Mouse (Mus musculus) limb, embryonic 12.5 days (tissue): ENCODE measurements at regions not wholly inside any gene's neighbourhood (a gene's known extent, or its start where the extent isn't known, plus 50 kb on each side); places are given as distances from the start of the nearest gene placed in this dataset.

Source experiments
- ATAC-seq: fragments of 200-750 bp; cut with Nextera tagmentation; 2 replicates; pipeline ENCODE4 v1.8.0; 2017; ENCODE audit warnings: low read depth, moderate TSS enrichment; ENCODE audit not compliant: insufficient number of reproducible peaks, insufficient read depth, low FRiP score, low TSS enrichment
- H3K27ac ChIP-seq: fragments of 300-500 bp; sonication (generic); 2 replicates; pipeline ENCODE4 v1.5.1; 2016; ENCODE audit warnings: mild to moderate bottlenecking, moderate library complexity
- H3K27me3 ChIP-seq: fragments of 300-500 bp; sonication (generic); 2 replicates; pipeline ENCODE4 v1.6.1; 2016; ENCODE audit warnings: mild to moderate bottlenecking, moderate library complexity
- H3K36me3 ChIP-seq: fragments of 300-500 bp; sonication (generic); 2 replicates; pipeline ENCODE4 v1.6.1; 2016; ENCODE audit warnings: mild to moderate bottlenecking, moderate library complexity
- H3K4me1 ChIP-seq: fragments of 300-500 bp; sonication (generic); replicated peaks from 2 replicates; pipeline ENCODE4 v1.6.1; 2016
- H3K4me2 ChIP-seq: fragments of 300-500 bp; sonication (generic); 2 replicates; pipeline ENCODE4 v1.6.1; 2016; ENCODE audit warnings: mild to moderate bottlenecking, moderate library complexity
- H3K4me3 ChIP-seq: fragments of 300-500 bp; sonication (generic); replicated peaks from 2 replicates; pipeline ENCODE4 v1.5.1; 2016; ENCODE audit warnings: mild to moderate bottlenecking
- H3K9ac ChIP-seq: fragments of 300-500 bp; sonication (generic); replicated peaks from 2 replicates; pipeline ENCODE4 v1.6.1; 2016; ENCODE audit warnings: mild to moderate bottlenecking, moderate library complexity
- H3K9me3 ChIP-seq: fragments of 300-500 bp; sonication (generic); 2 replicates; pipeline ENCODE4 v1.6.1; 2016; ENCODE audit warnings: mild to moderate bottlenecking, moderate library complexity
- WGBS: fragments of 180-500 bp; shearing (Covaris S2); methylation state at CpG from one replicate; pipeline ENCODE4 v1.1.7; 2016; 5-methylcytosine and 5-hydroxymethylcytosine counted together

DNA sequence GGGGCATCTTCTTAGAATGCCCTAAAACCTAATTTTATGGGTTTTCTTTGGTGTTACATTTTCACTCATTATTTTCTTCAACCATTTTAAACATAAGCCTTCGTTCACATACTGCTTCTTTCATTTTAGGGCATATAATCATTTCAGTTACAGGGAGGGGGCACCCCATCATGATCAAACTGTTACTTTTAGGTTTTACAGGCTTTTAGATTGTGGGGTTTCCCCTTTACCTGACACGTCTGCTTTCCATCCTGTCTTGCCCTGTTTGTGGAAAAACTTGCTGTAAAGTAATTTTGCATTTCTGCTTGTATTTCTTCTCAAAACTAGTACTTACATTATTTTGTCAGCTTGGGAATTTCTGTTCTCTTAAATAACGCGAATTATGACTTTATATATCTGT, 310.9 kb upstream of the Ptger4 start:
- WGBS: 74% methylated on average over 4 of the region's 4 CpGs
- no peak for ATAC-seq
- H3K27me3 ChIP-seq: no peaks in the 10 kb centered on the region
- H3K36me3 ChIP-seq: no peaks in the 10 kb centered on the region
- H3K9ac ChIP-seq: no peak overlapping the region
- no peak overlapping the region for H3K4me3 ChIP-seq
- no peak overlapping the region for H3K27ac ChIP-seq
- H3K9me3 ChIP-seq: no peaks in the 10 kb centered on the region
- H3K4me2 ChIP-seq: no peak overlapping the region
- no peaks in the 10 kb centered on the region for H3K4me1 ChIP-seq

DNA sequence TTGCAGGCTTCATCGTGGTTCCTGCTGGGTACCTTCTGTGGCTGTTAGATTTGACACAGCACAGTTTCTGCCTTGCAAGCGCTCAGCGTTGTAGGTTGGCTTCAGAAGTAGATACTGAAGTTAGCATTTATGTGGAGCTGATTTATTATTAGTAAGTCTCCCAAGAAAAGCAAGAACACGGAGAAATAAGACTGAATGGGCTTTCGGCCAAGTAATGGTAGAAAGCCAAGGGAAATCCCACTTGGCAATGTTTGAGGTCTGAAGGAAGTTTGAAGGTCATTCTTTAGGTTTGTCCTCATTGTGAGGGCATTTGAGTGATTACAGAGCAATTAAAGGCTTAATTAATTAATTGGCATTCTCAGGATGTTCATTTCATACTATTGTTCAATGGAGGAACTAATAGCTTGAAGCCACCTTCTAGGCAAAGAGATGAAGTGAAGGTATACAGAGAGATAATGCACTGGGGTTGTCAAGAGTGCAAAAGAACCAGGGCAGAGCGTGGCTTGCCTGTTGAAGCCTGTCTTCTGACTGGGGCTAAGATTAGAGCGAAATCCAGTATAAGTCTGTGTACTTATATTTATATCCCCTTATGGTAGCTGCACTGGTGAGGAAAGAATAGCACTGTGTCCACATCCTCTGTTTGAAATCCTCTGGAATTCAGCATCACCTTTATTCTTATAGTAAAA, 311.5 kb upstream of the Ptger4 start:
- Histone ChIP-seq H3K27ac (no peak overlapping the region), H3K4me1 (no peaks in the 10 kb centered on the region), H3K4me2 (no peak overlapping the region), H3K36me3 (no peaks in the 10 kb centered on the region), H3K9me3 (no peaks in the 10 kb centered on the region), H3K4me3 (no peak overlapping the region), H3K9ac (no peak overlapping the region), H3K27me3 (no peaks in the 10 kb centered on the region)
- 74% methylated on average over 7 of the region's 7 CpGs for WGBS
- no peak for ATAC-seq

DNA sequence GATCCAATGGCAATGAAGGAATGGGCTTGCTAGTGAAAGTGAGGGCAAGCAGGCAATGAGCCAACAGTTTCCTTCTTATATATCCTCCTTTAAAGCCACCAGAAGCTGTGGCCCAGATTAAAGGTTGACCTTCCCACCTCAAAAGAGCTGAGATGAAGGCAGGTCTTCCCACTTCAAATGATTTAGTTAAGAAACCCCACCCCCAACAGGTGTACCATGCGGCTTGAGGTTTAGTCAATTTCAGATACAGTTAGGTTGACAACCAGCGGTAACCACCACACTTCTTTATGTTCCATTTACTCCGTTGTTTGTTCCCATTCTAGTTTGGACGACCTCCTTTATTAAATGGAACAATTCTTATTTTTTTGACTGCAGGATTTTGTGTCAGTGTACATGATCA, 317.8 kb upstream of the Ptger4 start:
- Histone ChIP-seq H3K4me3 (no peak overlapping the region), H3K9ac (no peak overlapping the region), H3K4me2 (no peak overlapping the region), H3K4me1 (no peaks in the 10 kb centered on the region), H3K9me3 (no peaks in the 10 kb centered on the region), H3K27ac (no peak overlapping the region), H3K27me3 (no peaks in the 10 kb centered on the region), H3K36me3 (no peaks in the 10 kb centered on the region)
- ATAC-seq: no peak
- WGBS: 92% methylated on average over 4 of the region's 4 CpGs

DNA sequence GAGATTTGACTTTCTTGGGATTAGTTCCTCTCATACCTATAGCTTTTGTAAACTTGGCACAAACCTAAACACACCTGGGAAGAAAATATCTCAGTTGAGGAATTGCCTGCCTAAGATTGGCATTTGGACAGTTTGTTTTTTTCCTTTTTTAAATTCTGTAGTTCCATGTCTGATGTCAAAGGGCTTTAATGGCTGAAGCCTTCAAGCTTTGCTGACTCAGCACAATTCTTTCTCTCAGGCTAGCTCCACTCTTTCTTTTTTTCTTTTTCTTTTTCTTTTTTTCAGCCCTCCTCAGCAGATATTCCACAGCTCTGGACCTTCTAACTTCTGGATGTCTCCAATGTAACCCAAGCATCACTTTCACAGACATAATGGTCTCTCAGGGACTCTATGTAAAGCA, 330.4 kb upstream of the Ptger4 start:
- no peaks in the 10 kb centered on the region for H3K27me3 ChIP-seq
- no peaks in the 10 kb centered on the region for H3K9me3 ChIP-seq
- H3K9ac ChIP-seq: no peak overlapping the region
- H3K4me3 ChIP-seq: no peak overlapping the region
- no peak overlapping the region for H3K4me2 ChIP-seq
- no peaks in the 10 kb centered on the region for H3K4me1 ChIP-seq
- no peaks in the 10 kb centered on the region for H3K36me3 ChIP-seq
- no peak overlapping the region for H3K27ac ChIP-seq
- no peak for ATAC-seq

DNA sequence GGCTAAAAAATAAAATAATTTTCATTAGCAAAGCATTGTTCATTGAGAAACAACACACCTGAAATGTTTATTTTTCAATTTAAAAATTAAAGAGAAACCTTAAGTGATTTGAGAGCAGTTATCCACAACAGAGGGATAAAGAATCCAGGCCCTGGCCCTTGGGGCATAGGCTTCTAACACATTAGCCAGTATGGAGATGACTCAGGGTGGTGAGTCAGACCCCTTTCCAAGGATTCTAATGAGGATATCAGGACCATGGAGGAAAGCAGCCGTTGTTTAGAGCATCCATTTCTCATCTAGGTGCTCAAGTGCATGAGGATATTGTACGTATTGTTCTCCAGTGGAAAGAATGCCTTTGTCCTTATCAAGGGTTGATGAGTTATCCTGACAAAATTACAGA, 335.6 kb upstream of the Ptger4 start:
- no peak overlapping the region for H3K27ac ChIP-seq
- no peaks in the 10 kb centered on the region for H3K36me3 ChIP-seq
- H3K4me2 ChIP-seq: no peak overlapping the region
- H3K4me1 ChIP-seq: no peaks in the 10 kb centered on the region
- no peaks in the 10 kb centered on the region for H3K9me3 ChIP-seq
- no peak overlapping the region for H3K4me3 ChIP-seq
- no peak overlapping the region for H3K9ac ChIP-seq
- no peak for ATAC-seq
- WGBS: 90% methylated on average over 2 of the region's 2 CpGs
- H3K27me3 ChIP-seq: no peaks in the 10 kb centered on the region

DNA sequence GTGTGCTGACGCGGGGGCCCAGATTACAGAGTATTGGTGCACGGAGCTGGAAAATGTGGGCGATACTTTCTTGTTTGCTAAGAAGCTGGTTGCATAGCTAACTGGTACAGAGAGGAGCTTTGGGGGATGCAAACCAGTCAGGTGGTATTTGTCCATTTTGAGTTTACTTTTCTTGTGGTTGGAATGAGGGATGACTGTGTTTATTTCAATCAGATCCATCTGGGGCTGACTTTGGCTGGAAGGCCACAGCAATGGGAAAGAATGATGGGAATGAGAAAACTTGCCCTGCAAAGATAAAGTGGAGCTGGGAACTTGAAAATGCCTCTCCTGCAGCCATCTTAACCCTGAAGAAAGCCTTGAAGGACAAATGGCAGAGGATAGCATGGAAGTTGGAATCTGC, 336.4 kb upstream of the Ptger4 start:
- no peak for ATAC-seq
- H3K4me2 ChIP-seq: no peak overlapping the region
- no peak overlapping the region for H3K27ac ChIP-seq
- H3K4me1 ChIP-seq: no peaks in the 10 kb centered on the region
- H3K4me3 ChIP-seq: no peak overlapping the region
- H3K9ac ChIP-seq: no peak overlapping the region
- no peaks in the 10 kb centered on the region for H3K27me3 ChIP-seq
- H3K36me3 ChIP-seq: no peaks in the 10 kb centered on the region
- 95% methylated on average over 4 of the region's 4 CpGs for WGBS
- H3K9me3 ChIP-seq: no peaks in the 10 kb centered on the region

DNA sequence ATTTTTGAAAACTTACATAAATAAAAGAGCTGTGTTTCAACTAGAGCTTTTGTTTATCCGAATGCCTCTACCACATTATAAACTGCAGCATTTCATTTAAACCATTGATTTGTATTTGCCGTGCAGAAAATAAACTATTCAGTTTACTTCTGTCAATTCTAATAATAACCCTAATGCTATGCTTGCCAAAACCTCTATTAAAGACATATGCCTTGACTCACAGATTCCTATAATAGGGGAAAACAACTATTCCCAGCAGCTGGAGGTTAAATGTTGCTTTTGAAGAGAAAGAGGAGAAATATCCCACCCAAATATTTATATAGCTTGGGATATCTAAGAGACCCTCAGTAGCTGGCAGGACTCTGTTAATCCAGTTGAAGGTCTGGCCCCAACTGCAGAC, 340.4 kb upstream of the Ptger4 start:
- no peak overlapping the region for H3K4me3 ChIP-seq
- H3K27me3 ChIP-seq: no peaks in the 10 kb centered on the region
- ATAC-seq: no peak
- 87% methylated on average over 2 of the region's 2 CpGs for WGBS
- H3K4me2 ChIP-seq: no peak overlapping the region
- no peaks in the 10 kb centered on the region for H3K9me3 ChIP-seq
- H3K36me3 ChIP-seq: no peaks in the 10 kb centered on the region
- H3K27ac ChIP-seq: no peak overlapping the region
- no peaks in the 10 kb centered on the region for H3K4me1 ChIP-seq
- H3K9ac ChIP-seq: no peak overlapping the region

DNA sequence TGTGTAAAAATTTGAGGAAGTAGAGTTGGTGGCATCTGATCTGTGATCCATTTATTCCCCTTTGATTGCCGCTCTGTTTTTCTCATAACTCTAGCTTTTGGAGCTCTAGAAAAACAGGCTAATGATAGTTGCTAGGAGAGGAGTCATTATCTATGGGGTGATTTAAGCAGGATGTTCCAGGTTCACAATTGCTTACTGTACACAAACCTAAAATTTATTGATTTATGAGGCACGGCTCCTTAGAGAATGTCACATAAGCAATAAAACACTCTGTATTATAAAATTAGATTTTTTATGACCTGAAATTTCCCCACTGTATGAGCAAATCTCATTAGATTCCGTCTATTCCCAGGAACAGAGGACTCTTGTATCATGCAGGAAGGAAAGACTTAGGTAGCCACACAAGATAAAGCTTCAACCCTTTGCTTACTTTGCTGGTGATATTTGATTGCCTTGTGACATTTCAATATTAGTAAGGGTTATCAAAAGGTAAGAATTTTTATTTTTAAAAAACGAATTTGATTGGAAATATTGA, 360.8 kb upstream of the Ptger4 start:
- no peaks in the 10 kb centered on the region for H3K27me3 ChIP-seq
- H3K4me1 ChIP-seq: no peaks in the 10 kb centered on the region
- H3K4me3 ChIP-seq: no peak overlapping the region
- no peaks in the 10 kb centered on the region for H3K36me3 ChIP-seq
- no peak overlapping the region for H3K9ac ChIP-seq
- no peak for ATAC-seq
- no peak overlapping the region for H3K27ac ChIP-seq
- H3K9me3 ChIP-seq: no peaks in the 10 kb centered on the region
- WGBS: 63% methylated on average over 4 of the region's 4 CpGs
- H3K4me2 ChIP-seq: no peak overlapping the region

DNA sequence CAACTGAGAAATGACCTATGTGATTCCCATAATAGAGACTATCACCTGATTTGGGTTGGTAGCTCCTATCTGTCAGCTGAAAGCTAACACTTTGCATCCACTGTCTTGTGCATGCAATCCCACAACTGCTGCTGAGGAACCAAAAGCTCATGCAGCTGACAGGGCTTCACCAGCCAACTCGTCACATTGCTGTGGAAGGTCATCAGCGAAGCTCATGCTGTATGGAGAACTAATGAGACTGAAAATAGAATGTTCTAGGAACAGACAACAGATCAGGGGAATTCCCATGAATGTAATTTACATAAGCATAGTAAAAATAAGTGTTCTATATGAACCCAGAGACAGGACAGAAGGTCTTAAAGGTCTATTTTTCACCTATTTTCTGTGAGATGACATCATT, 363.5 kb upstream of the Ptger4 start:
- H3K4me3 ChIP-seq: no peak overlapping the region
- 83% methylated on average over 2 of the region's 2 CpGs for WGBS
- no peak for ATAC-seq

DNA sequence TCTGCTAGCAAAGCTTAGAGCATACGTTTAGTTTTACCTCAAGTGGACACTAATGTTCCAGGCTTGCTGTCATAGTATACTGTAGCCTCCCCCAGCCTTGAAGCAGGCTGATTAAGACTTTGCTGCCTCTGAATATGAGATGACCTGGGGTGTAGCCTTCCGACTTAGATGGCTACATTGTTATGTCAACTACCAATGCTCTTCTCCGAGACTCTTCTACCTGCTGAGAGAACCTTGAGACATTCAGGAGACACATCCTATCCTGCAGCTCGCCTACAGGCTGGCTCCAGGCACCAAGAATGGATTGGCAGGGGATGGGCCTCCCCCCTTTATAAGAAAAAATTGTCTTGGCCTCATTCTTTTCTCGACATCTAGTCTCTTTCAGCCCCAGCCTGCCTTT, 379.0 kb upstream of the Ptger4 start:
- ATAC-seq: no peak
- H3K9ac ChIP-seq: no peak overlapping the region
- H3K4me1 ChIP-seq: no peaks in the 10 kb centered on the region
- no peaks in the 10 kb centered on the region for H3K27me3 ChIP-seq
- H3K4me3 ChIP-seq: no peak overlapping the region
- H3K4me2 ChIP-seq: no peak overlapping the region
- H3K36me3 ChIP-seq: no peaks in the 10 kb centered on the region
- H3K9me3 ChIP-seq: peaks cover 5% of the 10 kb centered on the region; the same call in 1 of the 2 replicates
- H3K27ac ChIP-seq: no peak overlapping the region
- 81% methylated on average over 5 of the region's 5 CpGs for WGBS

More for the DNA sequence above, 363.5 kb upstream of the Ptger4 start:
- Histone ChIP-seq H3K9ac (no peak overlapping the region), H3K27ac (no peak overlapping the region), H3K4me2 (no peak overlapping the region), H3K4me1 (no peaks in the 10 kb centered on the region), H3K36me3 (no peaks in the 10 kb centered on the region), H3K9me3 (no peaks in the 10 kb centered on the region), H3K27me3 (no peaks in the 10 kb centered on the region)

DNA sequence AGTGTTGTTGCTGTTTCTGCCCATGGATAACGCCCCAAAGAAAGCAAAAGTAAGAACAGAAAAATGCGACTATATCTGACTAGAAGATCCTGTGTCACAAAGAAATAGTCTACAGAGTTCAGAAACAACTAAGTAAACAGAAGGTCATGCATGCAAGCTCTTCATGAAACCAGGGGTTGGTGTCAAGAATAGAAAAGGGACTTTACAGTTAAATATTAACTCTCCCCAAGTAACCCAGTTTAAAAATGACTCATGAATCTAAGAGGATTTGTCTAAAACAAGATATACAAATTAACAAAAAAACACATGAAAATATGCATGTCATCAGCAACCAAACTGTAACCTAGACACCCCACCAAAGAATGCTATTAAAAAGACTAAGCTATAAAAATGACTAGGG, 381.4 kb upstream of the Ptger4 start:
- Histone ChIP-seq H3K27ac (no peak overlapping the region), H3K9me3 (peaks cover 5% of the 10 kb centered on the region; the same call in 1 of the 2 replicates), H3K4me1 (no peaks in the 10 kb centered on the region), H3K27me3 (no peaks in the 10 kb centered on the region), H3K4me2 (no peak overlapping the region), H3K4me3 (no peak overlapping the region), H3K9ac (no peak overlapping the region), H3K36me3 (no peaks in the 10 kb centered on the region)
- ATAC-seq: no peak
- 92% methylated on average over 2 of the region's 2 CpGs for WGBS

DNA sequence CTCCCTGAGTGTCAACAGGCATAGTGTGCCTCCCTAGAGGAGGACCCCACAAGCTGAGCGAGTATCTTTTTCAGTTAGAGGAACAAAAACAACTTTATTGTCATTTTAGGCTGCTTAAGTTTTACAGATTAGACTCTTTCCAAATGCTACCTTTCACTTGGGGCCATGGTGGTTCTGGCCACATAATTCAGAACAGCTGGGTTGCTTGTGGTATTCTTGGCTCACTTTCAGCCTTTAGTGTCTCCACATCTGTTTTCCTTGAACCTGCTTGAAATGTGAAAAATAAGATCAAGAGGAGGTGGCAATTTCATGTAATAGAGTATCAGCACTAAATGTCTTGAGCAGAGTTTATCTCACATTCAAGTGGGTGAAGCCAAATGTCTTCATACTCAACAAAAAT, 402.7 kb upstream of the Ptger4 start:
- 27% methylated on average over 1 of the region's 1 CpGs for WGBS

More for the DNA sequence above, 402.7 kb upstream of the Ptger4 start:
- H3K4me3 ChIP-seq: no peak overlapping the region
- no peaks in the 10 kb centered on the region for H3K27me3 ChIP-seq
- ATAC-seq: no peak
- H3K36me3 ChIP-seq: no peaks in the 10 kb centered on the region
- no peaks in the 10 kb centered on the region for H3K9me3 ChIP-seq
- no peaks in the 10 kb centered on the region for H3K4me1 ChIP-seq
- H3K4me2 ChIP-seq: no peak overlapping the region
- H3K9ac ChIP-seq: no peak overlapping the region
- no peak overlapping the region for H3K27ac ChIP-seq
